Mouse (Mus musculus): ENCODE measurements around the gene Sdc1. TPM values are rescaled to one million over a fixed set of nuclear protein-coding genes. Genes with fewer than 3 reads are reported as not detected.

The Sdc1 gene
- polyA plus RNA-seq, 1 experiment from 2014 or later = 35.0 TPM

DNA sequence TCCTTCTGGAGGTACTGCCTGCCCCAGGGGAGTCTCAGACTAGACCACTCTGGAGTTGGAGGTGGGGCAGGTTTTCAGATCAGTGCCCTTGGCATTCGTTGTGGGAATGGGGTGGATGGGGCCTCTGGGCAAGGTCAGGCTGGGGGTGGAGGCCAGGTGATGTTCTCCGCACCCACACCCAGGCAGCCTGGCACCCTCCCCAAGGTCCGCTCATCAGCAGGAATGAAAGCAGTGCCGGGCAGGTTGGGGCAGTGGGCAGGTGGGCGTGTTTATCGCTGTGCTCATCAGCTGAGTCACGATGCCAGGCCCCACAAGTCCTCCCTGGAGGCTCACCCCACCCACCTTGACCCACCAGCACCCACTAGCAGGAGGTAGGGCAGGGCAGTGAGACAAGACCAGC lies 7.0 kb downstream of the Sdc1 start:
- no peak for ATAC-seq (replicated peaks; ENCODE audit: extremely low read depth, insufficient read depth, low FRiP score)
- H3K4me1 ChIP-seq (ENCODE audit: control insufficient read depth, insufficient read depth, low read length) = peaks cover 15% of the 10 kb centered on the region
- H3K36me3 ChIP-seq (ENCODE audit: control insufficient read depth, insufficient read depth) = no peaks in the 10 kb centered on the region
- H3K4me2 ChIP-seq (ENCODE audit: low read depth, low read length) = no peak overlapping the region
- WGBS = 88% methylated on average over 7 of the region's 7 CpGs
- H3K27me3 ChIP-seq (ENCODE audit: control insufficient read depth, insufficient read depth, low read length) = no peaks in the 10 kb centered on the region
- H3K9me3 ChIP-seq (replicated peaks; ENCODE audit: control insufficient read depth, low read length) = no peaks in the 10 kb centered on the region
- H3K4me3 ChIP-seq (ENCODE audit: low read length) = no peak overlapping the region
- H3K9ac ChIP-seq (ENCODE audit: low read length) = no peak overlapping the region
- no peak overlapping the region for H3K27ac ChIP-seq (ENCODE audit: low read length)

DNA sequence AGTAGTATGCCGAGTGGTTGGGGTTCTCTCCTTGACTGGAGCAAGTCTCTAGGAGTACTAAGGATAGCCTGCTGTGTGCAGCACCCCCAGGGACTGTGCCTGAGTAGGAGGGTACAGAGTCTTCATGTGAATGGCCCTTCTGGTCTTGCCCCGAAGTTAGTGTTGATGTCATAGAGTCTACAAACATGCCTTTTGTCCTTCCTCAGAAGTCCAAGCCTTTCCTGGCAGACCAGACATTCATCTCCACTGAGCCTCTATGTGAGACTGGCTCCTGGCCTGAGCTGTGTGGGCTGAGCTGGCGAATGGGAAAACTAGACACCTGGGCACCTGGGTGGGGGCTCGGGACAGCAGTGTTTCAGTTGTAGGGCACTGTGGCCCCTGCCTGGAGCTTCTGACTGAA lies 8.7 kb downstream of the Sdc1 start:
- H3K27me3 ChIP-seq (ENCODE audit: control insufficient read depth, insufficient read depth, low read length) = no peaks in the 10 kb centered on the region
- WGBS = 74% methylated on average over 4 of the region's 4 CpGs
- H3K4me2 ChIP-seq (ENCODE audit: low read depth, low read length) = no peak overlapping the region
- no peaks in the 10 kb centered on the region for H3K9me3 ChIP-seq (replicated peaks; ENCODE audit: control insufficient read depth, low read length)
- H3K36me3 ChIP-seq (ENCODE audit: control insufficient read depth, insufficient read depth) = no peaks in the 10 kb centered on the region
- no peak for ATAC-seq (replicated peaks; ENCODE audit: extremely low read depth, insufficient read depth, low FRiP score)
- no peak overlapping the region for H3K9ac ChIP-seq (ENCODE audit: low read length)
- H3K4me3 ChIP-seq (ENCODE audit: low read length) = no peak overlapping the region
- no peak overlapping the region for H3K27ac ChIP-seq (ENCODE audit: low read length)
- peaks cover 12% of the 10 kb centered on the region for H3K4me1 ChIP-seq (ENCODE audit: control insufficient read depth, insufficient read depth, low read length)

DNA sequence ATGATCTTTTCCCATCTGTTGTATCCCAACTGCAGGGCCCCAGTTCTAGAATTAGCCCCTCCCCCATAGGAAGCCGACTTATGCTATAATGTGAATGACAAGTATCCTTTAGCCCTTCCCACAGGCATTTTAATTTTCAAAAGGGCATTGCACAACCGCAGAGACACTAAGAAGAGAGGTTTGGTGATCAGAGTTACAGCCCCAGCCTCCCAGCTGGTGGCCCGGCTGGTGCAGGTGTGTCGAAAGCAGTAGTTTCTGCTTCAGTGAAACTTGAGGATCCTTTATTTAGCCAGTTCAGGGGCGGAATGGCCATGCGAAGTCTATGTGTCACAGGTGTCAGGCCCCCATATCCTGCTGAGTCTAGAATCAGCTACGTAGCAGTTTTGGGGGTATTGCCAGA lies 10.0 kb downstream of the Sdc1 start:
- Histone ChIP-seq H3K4me2 (ENCODE audit: low read depth, low read length) (no peak overlapping the region), H3K9me3 (replicated peaks; ENCODE audit: control insufficient read depth, low read length) (no peaks in the 10 kb centered on the region), H3K4me1 (ENCODE audit: control insufficient read depth, insufficient read depth, low read length) (peaks cover 21% of the 10 kb centered on the region), H3K4me3 (ENCODE audit: low read length) (no peak overlapping the region), H3K27ac (ENCODE audit: low read length) (no peak overlapping the region), H3K36me3 (ENCODE audit: control insufficient read depth, insufficient read depth) (no peaks in the 10 kb centered on the region), H3K9ac (ENCODE audit: low read length) (no peak overlapping the region), H3K27me3 (ENCODE audit: control insufficient read depth, insufficient read depth, low read length) (no peaks in the 10 kb centered on the region)
- 83% methylated on average over 7 of the region's 7 CpGs for WGBS
- no peak for ATAC-seq (replicated peaks; ENCODE audit: extremely low read depth, insufficient read depth, low FRiP score)

DNA sequence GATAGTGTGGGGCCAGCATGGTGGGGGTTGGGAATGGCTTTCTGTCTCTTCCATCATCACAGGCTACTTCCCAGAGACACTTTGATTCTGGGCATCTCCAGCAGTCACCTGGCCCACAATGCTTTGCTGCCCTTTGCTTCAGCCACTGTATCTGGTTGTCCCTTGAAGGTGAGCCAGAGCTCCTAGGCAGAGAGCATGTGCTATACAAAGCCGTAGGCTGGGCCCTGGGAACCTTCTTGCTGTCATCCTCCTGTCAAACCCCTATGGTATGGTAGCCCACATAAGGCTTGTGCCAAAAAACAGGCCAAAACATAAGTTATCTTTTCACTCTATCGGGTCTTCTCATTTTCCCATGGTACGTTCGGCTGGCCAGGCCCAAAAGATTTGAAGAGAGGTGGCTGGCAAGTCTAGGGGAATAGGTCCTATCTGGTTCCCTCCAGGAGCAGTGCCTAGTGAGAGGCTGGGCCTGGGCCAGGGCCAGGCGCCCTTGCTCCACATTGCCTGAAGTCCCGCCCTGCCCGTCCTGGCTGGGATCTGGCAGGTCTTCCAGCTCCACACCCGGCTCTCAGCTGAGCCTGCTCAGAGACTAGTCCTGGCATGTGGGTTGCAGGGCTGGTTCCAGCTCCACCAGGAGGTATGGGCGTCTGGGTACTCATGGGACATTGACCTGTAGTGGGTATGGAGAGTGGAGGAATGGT lies 10.7 kb downstream of the Sdc1 start:
- H3K27ac ChIP-seq (ENCODE audit: low read length) = peak overlapping the region; percentile 15; the same call in 1 of the 2 replicates
- no peak overlapping the region for H3K4me3 ChIP-seq (ENCODE audit: low read length)
- no peak overlapping the region for H3K9ac ChIP-seq (ENCODE audit: low read length)
- WGBS = 40% methylated on average over 9 of the region's 9 CpGs
- no peaks in the 10 kb centered on the region for H3K27me3 ChIP-seq (ENCODE audit: control insufficient read depth, insufficient read depth, low read length)
- no peaks in the 10 kb centered on the region for H3K36me3 ChIP-seq (ENCODE audit: control insufficient read depth, insufficient read depth)
- peak; percentile 84 for ATAC-seq (replicated peaks; ENCODE audit: extremely low read depth, insufficient read depth, low FRiP score)
- H3K4me2 ChIP-seq (ENCODE audit: low read depth, low read length) = no peak overlapping the region
- H3K9me3 ChIP-seq (replicated peaks; ENCODE audit: control insufficient read depth, low read length) = no peaks in the 10 kb centered on the region
- peaks cover 21% of the 10 kb centered on the region for H3K4me1 ChIP-seq (ENCODE audit: control insufficient read depth, insufficient read depth, low read length)

DNA sequence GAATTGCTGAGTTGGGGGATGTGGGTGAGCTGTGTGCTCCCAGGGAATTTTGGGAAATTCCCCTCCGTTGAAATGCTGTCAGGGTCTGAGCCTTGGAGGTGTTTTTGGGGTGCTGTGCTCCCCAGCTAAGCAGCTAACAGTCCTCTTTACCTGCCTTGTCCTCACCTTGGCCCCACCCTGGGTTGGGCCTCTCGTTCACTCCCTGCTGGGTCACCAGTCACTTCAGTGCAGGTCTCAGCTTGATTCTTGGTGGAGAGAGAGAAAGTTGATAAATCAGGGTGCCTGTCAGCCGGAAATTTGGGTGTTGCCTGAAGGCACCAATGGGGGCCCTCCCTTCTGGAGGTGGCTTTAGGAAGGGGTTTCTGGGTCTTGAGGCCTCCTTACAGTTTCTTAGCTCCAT lies 11.4 kb downstream of the Sdc1 start:
- Histone ChIP-seq H3K4me2 (ENCODE audit: low read depth, low read length) (no peak overlapping the region), H3K9ac (ENCODE audit: low read length) (no peak overlapping the region), H3K9me3 (replicated peaks; ENCODE audit: control insufficient read depth, low read length) (no peaks in the 10 kb centered on the region), H3K27me3 (ENCODE audit: control insufficient read depth, insufficient read depth, low read length) (no peaks in the 10 kb centered on the region), H3K4me3 (ENCODE audit: low read length) (no peak overlapping the region), H3K27ac (ENCODE audit: low read length) (no peak overlapping the region), H3K36me3 (ENCODE audit: control insufficient read depth, insufficient read depth) (no peaks in the 10 kb centered on the region), H3K4me1 (ENCODE audit: control insufficient read depth, insufficient read depth, low read length) (peaks cover 21% of the 10 kb centered on the region)
- ATAC-seq (replicated peaks; ENCODE audit: extremely low read depth, insufficient read depth, low FRiP score) = no peak
- WGBS = 72% methylated on average over 3 of the region's 3 CpGs

DNA sequence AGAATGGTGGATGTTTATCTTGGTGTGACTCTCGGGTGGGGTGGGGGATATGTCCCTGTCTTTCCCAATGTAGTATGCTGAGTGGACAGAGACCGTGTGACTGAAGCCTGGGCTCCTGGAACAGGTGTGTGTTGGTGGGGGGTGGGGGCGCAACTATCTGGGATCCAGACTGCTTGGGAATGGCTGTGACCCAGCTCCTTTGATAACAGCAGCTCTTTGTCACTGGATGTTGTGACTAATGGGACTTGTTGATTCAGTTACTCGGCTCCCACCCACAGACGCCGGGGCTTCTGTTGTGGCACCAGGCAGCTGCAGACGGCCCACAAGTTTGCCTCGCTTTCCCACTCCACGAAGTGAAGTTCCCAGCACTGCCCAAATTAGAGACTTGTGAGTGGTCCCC lies 13.1 kb downstream of the Sdc1 start:
- Histone ChIP-seq H3K36me3 (ENCODE audit: control insufficient read depth, insufficient read depth) (no peaks in the 10 kb centered on the region), H3K4me2 (ENCODE audit: low read depth, low read length) (no peak overlapping the region), H3K9ac (ENCODE audit: low read length) (no peak overlapping the region), H3K27ac (ENCODE audit: low read length) (no peak overlapping the region), H3K27me3 (ENCODE audit: control insufficient read depth, insufficient read depth, low read length) (no peaks in the 10 kb centered on the region), H3K4me1 (ENCODE audit: control insufficient read depth, insufficient read depth, low read length) (peaks cover 21% of the 10 kb centered on the region), H3K4me3 (ENCODE audit: low read length) (no peak overlapping the region), H3K9me3 (replicated peaks; ENCODE audit: control insufficient read depth, low read length) (no peaks in the 10 kb centered on the region)
- ATAC-seq (replicated peaks; ENCODE audit: extremely low read depth, insufficient read depth, low FRiP score) = no peak
- WGBS = 55% methylated on average over 9 of the region's 9 CpGs

DNA sequence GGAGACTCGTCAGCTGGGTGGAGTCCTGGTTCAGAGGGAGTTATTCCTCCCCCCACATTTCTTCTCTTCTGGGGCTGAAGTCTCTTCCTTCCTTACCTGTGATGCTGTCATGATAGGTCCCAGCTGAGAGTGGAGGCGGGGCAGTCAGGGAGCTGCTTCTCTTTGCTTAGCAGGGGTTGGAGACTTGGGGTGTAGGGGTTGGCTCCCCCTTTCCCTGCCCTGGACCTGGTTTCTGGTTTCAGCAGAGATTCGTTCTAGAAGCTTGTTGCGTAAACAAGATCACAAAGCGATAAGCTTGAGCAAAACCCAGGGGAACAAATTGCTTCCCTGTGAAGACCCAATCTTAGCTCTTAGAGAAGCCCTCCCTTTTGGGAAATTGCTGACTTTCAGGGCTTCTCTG lies 15.4 kb downstream of the Sdc1 start:
- Histone ChIP-seq H3K9me3 (replicated peaks; ENCODE audit: control insufficient read depth, low read length) (no peaks in the 10 kb centered on the region), H3K4me2 (ENCODE audit: low read depth, low read length) (no peak overlapping the region), H3K4me1 (ENCODE audit: control insufficient read depth, insufficient read depth, low read length) (peaks cover 16% of the 10 kb centered on the region), H3K27ac (ENCODE audit: low read length) (no peak overlapping the region), H3K9ac (ENCODE audit: low read length) (no peak overlapping the region), H3K27me3 (ENCODE audit: control insufficient read depth, insufficient read depth, low read length) (no peaks in the 10 kb centered on the region; the same call in 1 of the 2 replicates), H3K36me3 (ENCODE audit: control insufficient read depth, insufficient read depth) (0 out of 2 replicates have a peak, but pooled peaks cover 4% of the 10 kb centered on the region), H3K4me3 (ENCODE audit: low read length) (no peak overlapping the region)
- ATAC-seq (replicated peaks; ENCODE audit: extremely low read depth, insufficient read depth, low FRiP score) = no peak
- 68% methylated on average over 5 of the region's 5 CpGs for WGBS

DNA sequence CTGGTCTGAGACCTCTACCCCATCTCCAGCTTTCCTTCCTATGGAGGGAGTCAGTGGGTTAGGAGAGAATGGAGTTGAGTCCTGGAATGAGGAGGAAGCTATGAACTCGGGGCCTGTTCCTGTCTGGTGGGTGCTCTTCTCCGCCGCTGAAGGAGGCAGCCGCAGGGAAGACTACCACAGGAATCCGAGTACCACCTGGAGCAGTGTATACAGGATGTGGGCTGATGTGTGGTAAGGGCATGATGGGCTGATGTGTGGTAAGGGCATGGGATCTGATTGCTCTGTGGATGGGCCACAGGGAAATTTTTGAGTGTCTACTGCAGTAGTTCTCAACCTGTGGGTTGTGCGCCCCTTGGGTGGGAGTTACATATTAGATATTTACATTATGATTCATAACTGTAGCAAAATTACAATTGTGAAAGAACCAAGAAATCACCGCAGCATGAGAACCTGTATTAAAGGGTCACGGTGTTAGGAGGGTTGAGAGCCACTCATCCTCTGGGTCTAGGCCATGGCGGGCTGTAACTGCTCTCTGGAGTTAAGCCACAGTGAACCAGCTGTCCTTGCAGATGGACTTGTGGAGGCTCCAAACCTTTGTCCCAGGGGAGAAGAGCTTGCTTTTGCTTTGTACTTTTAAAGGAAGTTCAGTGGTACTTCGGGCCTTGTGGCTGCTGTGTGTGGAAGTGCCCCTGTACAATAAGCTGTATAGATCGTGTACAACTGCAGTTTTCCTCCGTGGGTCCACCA lies 16.0 kb downstream of the Sdc1 start:
- 0 out of 2 replicates have a peak, but pooled peaks cover 4% of the 10 kb centered on the region for H3K36me3 ChIP-seq (ENCODE audit: control insufficient read depth, insufficient read depth)
- 80% methylated on average over 12 of the region's 12 CpGs for WGBS
- no peak for ATAC-seq (replicated peaks; ENCODE audit: extremely low read depth, insufficient read depth, low FRiP score)
- no peak overlapping the region for H3K27ac ChIP-seq (ENCODE audit: low read length)
- peaks cover 9% of the 10 kb centered on the region for H3K4me1 ChIP-seq (ENCODE audit: control insufficient read depth, insufficient read depth, low read length)
- H3K4me3 ChIP-seq (ENCODE audit: low read length) = no peak overlapping the region
- H3K9ac ChIP-seq (ENCODE audit: low read length) = no peak overlapping the region
- no peaks in the 10 kb centered on the region for H3K9me3 ChIP-seq (replicated peaks; ENCODE audit: control insufficient read depth, low read length)
- no peaks in the 10 kb centered on the region; the same call in 1 of the 2 replicates for H3K27me3 ChIP-seq (ENCODE audit: control insufficient read depth, insufficient read depth, low read length)
- H3K4me2 ChIP-seq (ENCODE audit: low read depth, low read length) = no peak overlapping the region

DNA sequence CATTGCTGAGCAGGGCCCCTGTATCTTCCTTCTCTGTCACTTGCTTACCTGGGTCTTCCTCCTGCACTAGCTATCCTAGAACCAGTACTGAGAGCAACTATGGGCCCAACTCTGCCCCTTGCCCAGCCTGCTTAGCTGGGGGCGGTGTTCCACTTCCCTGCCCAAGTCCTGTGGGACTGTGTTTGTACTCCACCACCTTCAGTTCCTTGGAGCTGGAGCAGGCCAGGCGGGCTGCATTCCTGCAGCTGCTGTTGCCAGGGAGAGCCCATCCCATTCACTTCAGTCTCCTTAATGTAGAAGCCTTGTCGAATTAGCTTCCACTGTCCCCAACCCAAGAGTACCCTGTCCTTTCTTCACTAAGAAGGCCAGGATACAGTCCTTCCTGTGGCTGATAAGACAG lies 17.3 kb downstream of the Sdc1 start:
- Histone ChIP-seq H3K4me2 (ENCODE audit: low read depth, low read length) (no peak overlapping the region), H3K9ac (ENCODE audit: low read length) (no peak overlapping the region), H3K4me3 (ENCODE audit: low read length) (no peak overlapping the region), H3K4me1 (ENCODE audit: control insufficient read depth, insufficient read depth, low read length) (peaks cover 9% of the 10 kb centered on the region), H3K27ac (ENCODE audit: low read length) (no peak overlapping the region), H3K36me3 (ENCODE audit: control insufficient read depth, insufficient read depth) (0 out of 2 replicates have a peak, but pooled peaks cover 4% of the 10 kb centered on the region), H3K9me3 (replicated peaks; ENCODE audit: control insufficient read depth, low read length) (no peaks in the 10 kb centered on the region), H3K27me3 (ENCODE audit: control insufficient read depth, insufficient read depth, low read length) (no peaks in the 10 kb centered on the region; the same call in 1 of the 2 replicates)
- ATAC-seq (replicated peaks; ENCODE audit: extremely low read depth, insufficient read depth, low FRiP score) = no peak
- 71% methylated on average over 3 of the region's 3 CpGs for WGBS
